Mouse (Mus musculus) duodenum, adult 2 months (tissue): ENCODE measurements around the gene Eif2b4. TPM values are rescaled to one million over a fixed set of nuclear protein-coding genes. Genes with fewer than 3 reads are reported as not detected.

Source experiments
- polyA plus RNA-seq: library from polyadenylated mRNA; depleted of rRNA; stranded (reverse); fragments of >200 nt; gene quantifications from 2 replicates; pipeline ENCODE4 v1.2.3, GENCODE M21; 2012; ENCODE audit warnings: low replicate concordance; rRNA removed

Eif2b4 gene
- 27.5 and 32.1 TPM in 2 replicates for polyA plus RNA-seq

GRCm38 (mm10) chr5:31192939-31193630, at the start of gene Eif2b4, which contains the start of gene Snx17:
TSS of gene Eif2b4 (minus strand) at chr5:31193430.
TSS of gene Snx17 (plus strand) at chr5:31193227.

GRCm38 (mm10) chr5:31240637-31241521, 47.6 kb upstream of the Eif2b4 start, which contains the start of the genes Nrbp1 and Gm9970:
TSS of gene Nrbp1 (plus strand) at chr5:31240864.
TSS of gene Gm9970 (minus strand) at chr5:31241232.

GRCm38 (mm10) chr5:31220448-31221303, 27.4 kb upstream of the Eif2b4 start, which contains the start of gene Ppm1g:
TSS of gene Ppm1g (minus strand) at chr5:31220687.

GRCm38 (mm10) chr5:31201742-31202590, 8.7 kb upstream of the Eif2b4 start, which contains the start of gene Zfp513:
TSS of gene Zfp513 (minus strand) at chr5:31202303.

GRCm38 (mm10) chr5:31179766-31180630, 13.2 kb downstream of the Eif2b4 start, which contains the start of the genes Gm29609 and Gtf3c2:
TSS of gene Gm29609 (minus strand) at chr5:31179911.
TSS of gene Gtf3c2 (minus strand) at chr5:31180144.

GRCm38 (mm10) chr5:31154152-31154553, 39.1 kb downstream of the Eif2b4 start, which contains the start of gene Mpv17:
TSS of gene Mpv17 (minus strand) at chr5:31154251.

GRCm38 (mm10) chr5:31138241-31138967, 54.8 kb downstream of the Eif2b4 start, which contains the start of gene Ucn:
TSS of gene Ucn (minus strand) at chr5:31138829.

Other genes starting within 250 kb of the Eif2b4 start
- gene Cgref1, start 247.8 kb downstream of the Eif2b4 start, polyA plus RNA-seq = 856 and 917 TPM in 2 replicates
- gene Preb, start 233.1 kb downstream of the Eif2b4 start, polyA plus RNA-seq = 409 and 432 TPM in 2 replicates
- 0.17 and 2.4 TPM in 2 replicates for gene Tcf23, start 224.8 kb downstream of the Eif2b4 start, polyA plus RNA-seq
- gene Atraid, start 145.1 kb downstream of the Eif2b4 start, polyA plus RNA-seq = 39.3 and 58.7 TPM in 2 replicates
- gene Slc5a6, start 144.5 kb downstream of the Eif2b4 start, polyA plus RNA-seq = 37.3 and 46.8 TPM in 2 replicates
- gene Cad, start 138.7 kb downstream of the Eif2b4 start, polyA plus RNA-seq = 13.4 and 20.9 TPM in 2 replicates
- gene Dnajc5g, start 87.1 kb downstream of the Eif2b4 start, polyA plus RNA-seq = not detected in 2 replicates
- 0.15 and 0.69 TPM in 2 replicates for gene Slc30a3, start 85.2 kb downstream of the Eif2b4 start, polyA plus RNA-seq
- gene Trim54, start 76.7 kb downstream of the Eif2b4 start, polyA plus RNA-seq = not detected in 2 replicates
- gene Ucn, start 54.6 kb downstream of the Eif2b4 start, polyA plus RNA-seq = not detected in 2 replicates
- gene Mpv17, start 39.2 kb downstream of the Eif2b4 start, polyA plus RNA-seq = 20.0 and 31.7 TPM in 2 replicates
- gene Gm29609, start 13.5 kb downstream of the Eif2b4 start, polyA plus RNA-seq = 0.47 and 0.76 TPM in 2 replicates
- gene Gtf3c2, start 13.3 kb downstream of the Eif2b4 start, polyA plus RNA-seq = 29.7 and 31.1 TPM in 2 replicates
- 59.4 and 61.7 TPM in 2 replicates for gene Snx17, start 203 bp downstream of the Eif2b4 start, polyA plus RNA-seq
- 52.4 and 60.3 TPM in 2 replicates for gene Zfp513, start 8.9 kb upstream of the Eif2b4 start, polyA plus RNA-seq
- gene Ppm1g, start 27.3 kb upstream of the Eif2b4 start, polyA plus RNA-seq = 85.7 and 105 TPM in 2 replicates
- gene Nrbp1, start 47.4 kb upstream of the Eif2b4 start, polyA plus RNA-seq = 185 and 336 TPM in 2 replicates
- 1.2 TPM in 1 of 2 replicates, not detected in the other for gene Gm9970, start 47.8 kb upstream of the Eif2b4 start, polyA plus RNA-seq
- gene Krtcap3, start 58.3 kb upstream of the Eif2b4 start, polyA plus RNA-seq = 217 and 238 TPM in 2 replicates
- gene Ift172, start 97.7 kb upstream of the Eif2b4 start, polyA plus RNA-seq = 31.0 and 35.5 TPM in 2 replicates
- 2.6 and 5.2 TPM in 2 replicates for gene Fndc4, start 102.7 kb upstream of the Eif2b4 start, polyA plus RNA-seq
- gene Gckr, start 104.0 kb upstream of the Eif2b4 start, polyA plus RNA-seq = not detected in 2 replicates